Mouse (Mus musculus) thymus, adult 2 months (tissue): ENCODE data around the gene Thoc5.

ENCODE experiments used
- CTCF ChIP-seq: fragments of 200-500 bp; IDR thresholded peaks from 2 replicates; pipeline ENCODE4 v1.5.1; 2012; ENCODE audit warnings: mild to moderate bottlenecking, control low read depth, low read length, moderate library complexity, borderline replicate concordance; ENCODE audit not compliant: control insufficient read depth, poor library complexity, insufficient read depth; ENCODE audit errors: extremely low read depth
- POLR2A ChIP-seq: fragments of 200-500 bp; IDR thresholded peaks from 2 replicates; pipeline ENCODE4 v1.6.1; 2012; ENCODE audit warnings: mild to moderate bottlenecking, low read length, control low read depth, moderate library complexity; ENCODE audit not compliant: control insufficient read depth, poor library complexity, insufficient read depth; ENCODE audit errors: extremely low read depth

GRCm38 (mm10) chr11:4963099-4963808, 68.1 kb downstream of the Thoc5 start:
- TF ChIP-seq CTCF (no peak), POLR2A (no peak)
